Mouse (Mus musculus) forebrain, embryonic 14.5 days (tissue): ENCODE measurements around the gene Rad54l2. TPM values are rescaled to one million over a fixed set of nuclear protein-coding genes. Genes with fewer than 3 reads are reported as not detected.

ENCODE experiments used
- ATAC-seq: fragments of 200-750 bp; cut with Nextera tagmentation; 2 replicates; pipeline ENCODE4 v1.8.0; 2017; ENCODE audit warnings: mild to moderate bottlenecking, moderate library complexity
- DNase-seq: peaks from one replicate; pipeline ENCODE4 v3.0.0-alpha.2; 2015; ENCODE audit warnings: low spot score
- H3K27ac ChIP-seq: fragments of 300-500 bp; sonication (generic); 2 replicates; pipeline ENCODE4 v1.5.1; 2014; ENCODE audit warnings: low read depth, mild to moderate bottlenecking, control low read depth, low read length, moderate library complexity
- H3K27me3 ChIP-seq: fragments of 300-500 bp; sonication (generic); replicated peaks from 2 replicates; pipeline ENCODE4 v1.6.1; 2014; ENCODE audit warnings: low read length, control low read depth, mixed read lengths; ENCODE audit not compliant: control insufficient read depth, insufficient read depth
- H3K36me3 ChIP-seq: fragments of 300-500 bp; sonication (generic); 2 replicates; pipeline ENCODE4 v1.6.1; 2014; ENCODE audit warnings: low read length, control low read depth; ENCODE audit not compliant: control insufficient read depth, insufficient read depth
- H3K4me1 ChIP-seq: fragments of 300-500 bp; sonication (generic); 2 replicates; pipeline ENCODE4 v1.6.1; 2014; ENCODE audit warnings: antibody characterized with exemption, low read length, control low read depth; ENCODE audit not compliant: control insufficient read depth, insufficient read depth
- H3K4me2 ChIP-seq: fragments of 300-500 bp; sonication (generic); 2 replicates; pipeline ENCODE4 v1.6.1; 2014; ENCODE audit warnings: mild to moderate bottlenecking, control low read depth, low read length
- H3K4me3 ChIP-seq: fragments of 300-500 bp; sonication (generic); 2 replicates; pipeline ENCODE4 v1.5.1; 2014; ENCODE audit warnings: low read depth, low read length, control low read depth
- H3K9ac ChIP-seq: fragments of 300-500 bp; sonication (generic); 2 replicates; pipeline ENCODE4 v1.6.1; 2014; ENCODE audit warnings: mild to moderate bottlenecking, low read length, control low read depth, moderate library complexity
- H3K9me3 ChIP-seq: fragments of 300-500 bp; sonication (generic); replicated peaks from 2 replicates; pipeline ENCODE4 v1.6.1; 2016; ENCODE audit warnings: low read length, control low read depth, mixed read lengths; ENCODE audit not compliant: control insufficient read depth
- WGBS: fragments of 180-500 bp; shearing (Covaris S2); extraction: QIAGEN DNeasy Blood & Tissue Kit; methylation state at CpG from one replicate; pipeline ENCODE4 v1.1.7; 2014; 5-methylcytosine and 5-hydroxymethylcytosine counted together
- polyA plus RNA-seq: library from polyadenylated mRNA; unstranded; fragments of >200 nt; fragmentation: Nextera tagmentation; extraction: Ambion mirVana; gene quantifications from 2 replicates; pipeline ENCODE4 v1.2.1, GENCODE M21; 2014

The Rad54l2 gene
- polyA plus RNA-seq, 1 experiment from 2014 or later = 5.3 TPM

GRCm38 (mm10) chr9:106770216-106770615, 18.8 kb downstream of the Rad54l2 start:
- Histone ChIP-seq H3K9me3 (no peaks in the 10 kb centered on the region), H3K4me1 (no peaks in the 10 kb centered on the region), H3K9ac (no peak overlapping the region), H3K4me3 (no peak overlapping the region), H3K27ac (no peak overlapping the region), H3K36me3 (no peaks in the 10 kb centered on the region), H3K4me2 (no peak overlapping the region), H3K27me3 (no peaks in the 10 kb centered on the region)
- ATAC-seq (no peak), DNase-seq (no peak)
- 95% methylated on average over 3 of the region's 3 CpGs for WGBS

- DNase-seq = no peak
- H3K9ac ChIP-seq = no peak overlapping the region
- H3K9me3 ChIP-seq = no peaks in the 10 kb centered on the region
- 93% methylated on average over 5 of the region's 5 CpGs for WGBS
- no peak for ATAC-seq
- H3K36me3 ChIP-seq = no peaks in the 10 kb centered on the region
- no peak overlapping the region for H3K27ac ChIP-seq
- no peak overlapping the region for H3K4me2 ChIP-seq
- H3K4me3 ChIP-seq = no peak overlapping the region
- H3K27me3 ChIP-seq = no peaks in the 10 kb centered on the region
- no peaks in the 10 kb centered on the region for H3K4me1 ChIP-seq
These were observed 19.2 kb downstream of the Rad54l2 start for GRCm38 (mm10) chr9:106769781-106770180.

- Histone ChIP-seq H3K4me1 (no peaks in the 10 kb centered on the region), H3K9me3 (no peaks in the 10 kb centered on the region), H3K27me3 (no peaks in the 10 kb centered on the region), H3K27ac (no peak overlapping the region), H3K4me3 (no peak overlapping the region), H3K4me2 (no peak overlapping the region), H3K9ac (no peak overlapping the region), H3K36me3 (peaks cover 16% of the 10 kb centered on the region; the same call in 1 of the 2 replicates)
- ATAC-seq = no peak
- WGBS = 93% methylated on average over 9 of the region's 9 CpGs
- DNase-seq = no peak
These were observed 32.6 kb downstream of the Rad54l2 start for GRCm38 (mm10) chr9:106756421-106756820.

DNA sequence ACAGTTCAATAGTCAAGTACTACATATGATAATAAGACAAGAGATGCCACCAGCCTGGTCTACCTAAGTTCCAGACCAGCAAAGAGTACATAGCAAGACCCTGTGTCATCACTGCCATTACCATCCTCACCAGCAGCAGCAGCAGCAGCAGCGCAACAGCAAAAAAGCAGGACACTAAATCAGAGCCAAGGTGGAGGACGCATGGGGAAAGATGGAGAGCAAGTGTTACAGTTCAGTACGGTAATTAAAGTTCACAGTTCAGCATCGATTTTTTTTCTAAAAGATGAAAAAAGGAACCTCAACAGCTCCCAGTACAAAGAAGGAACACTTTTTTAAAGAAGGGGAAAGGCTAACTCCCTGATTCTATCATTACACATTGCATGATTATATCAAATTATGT, 33.2 kb downstream of the Rad54l2 start:
- Histone ChIP-seq H3K9ac (no peak overlapping the region), H3K27me3 (no peaks in the 10 kb centered on the region), H3K4me3 (no peak overlapping the region), H3K9me3 (no peaks in the 10 kb centered on the region), H3K4me2 (no peak overlapping the region), H3K27ac (no peak overlapping the region), H3K4me1 (no peaks in the 10 kb centered on the region), H3K36me3 (peaks cover 16% of the 10 kb centered on the region; the same call in 1 of the 2 replicates)
- 91% methylated on average over 4 of the region's 4 CpGs for WGBS
- no peak for DNase-seq
- ATAC-seq = no peak

DNA sequence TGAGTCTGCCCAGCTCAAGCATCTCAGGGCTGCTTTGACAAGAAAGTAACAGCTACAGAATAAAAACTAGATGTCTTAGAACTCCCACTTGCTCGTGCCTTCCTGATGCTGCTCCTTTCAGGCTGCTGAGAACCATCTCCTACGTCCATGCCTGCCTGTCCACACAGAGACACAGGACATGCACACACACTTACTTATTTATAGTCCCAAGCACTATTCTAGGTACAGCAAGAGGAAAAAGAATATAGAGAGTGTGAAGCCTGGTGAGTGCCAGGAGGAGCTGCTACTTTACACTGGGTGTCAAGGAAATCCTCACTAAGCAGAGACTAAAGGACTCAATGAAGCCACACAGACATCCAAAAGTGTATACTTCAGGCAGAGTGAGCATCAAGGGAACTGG, 34.7 kb downstream of the Rad54l2 start:
- peaks cover 16% of the 10 kb centered on the region; the same call in 1 of the 2 replicates for H3K36me3 ChIP-seq
- H3K9me3 ChIP-seq = no peaks in the 10 kb centered on the region
- 93% methylated on average over 2 of the region's 2 CpGs for WGBS
- no peak overlapping the region for H3K4me2 ChIP-seq
- ATAC-seq (no peak), DNase-seq (no peak)
- no peak overlapping the region for H3K4me3 ChIP-seq
- H3K9ac ChIP-seq = no peak overlapping the region
- no peaks in the 10 kb centered on the region for H3K4me1 ChIP-seq
- H3K27ac ChIP-seq = no peak overlapping the region
- no peaks in the 10 kb centered on the region for H3K27me3 ChIP-seq

- Histone ChIP-seq H3K4me3 (no peak overlapping the region), H3K9ac (no peak overlapping the region), H3K9me3 (no peaks in the 10 kb centered on the region), H3K4me1 (no peaks in the 10 kb centered on the region), H3K27ac (no peak overlapping the region), H3K36me3 (peaks cover 16% of the 10 kb centered on the region; the same call in 1 of the 2 replicates), H3K27me3 (no peaks in the 10 kb centered on the region), H3K4me2 (no peak overlapping the region)
- WGBS = 93% methylated on average over 5 of the region's 5 CpGs
- DNase-seq (no peak), ATAC-seq (no peak)
These were observed 36.9 kb downstream of the Rad54l2 start for GRCm38 (mm10) chr9:106752135-106752534.

- Histone ChIP-seq H3K4me3 (no peak overlapping the region), H3K27ac (no peak overlapping the region), H3K27me3 (no peaks in the 10 kb centered on the region), H3K4me1 (no peaks in the 10 kb centered on the region), H3K9me3 (no peaks in the 10 kb centered on the region), H3K4me2 (no peak overlapping the region), H3K36me3 (no peaks in the 10 kb centered on the region), H3K9ac (no peak overlapping the region)
- DNase-seq (no peak), ATAC-seq (no peak)
- WGBS = 100% methylated on average over 1 of the region's 1 CpGs
These were observed 49.0 kb downstream of the Rad54l2 start for GRCm38 (mm10) chr9:106739962-106740361.

GRCm38 (mm10) chr9:106739056-106739455, 49.9 kb downstream of the Rad54l2 start:
- H3K27ac ChIP-seq = no peak overlapping the region
- no peaks in the 10 kb centered on the region for H3K4me1 ChIP-seq
- H3K27me3 ChIP-seq = no peaks in the 10 kb centered on the region
- no peak overlapping the region for H3K4me3 ChIP-seq
- DNase-seq = no peak
- H3K36me3 ChIP-seq = no peaks in the 10 kb centered on the region
- no peak for ATAC-seq
- H3K9me3 ChIP-seq = no peaks in the 10 kb centered on the region
- no peak overlapping the region for H3K9ac ChIP-seq
- H3K4me2 ChIP-seq = no peak overlapping the region
- 92% methylated on average over 1 of the region's 1 CpGs for WGBS

DNA sequence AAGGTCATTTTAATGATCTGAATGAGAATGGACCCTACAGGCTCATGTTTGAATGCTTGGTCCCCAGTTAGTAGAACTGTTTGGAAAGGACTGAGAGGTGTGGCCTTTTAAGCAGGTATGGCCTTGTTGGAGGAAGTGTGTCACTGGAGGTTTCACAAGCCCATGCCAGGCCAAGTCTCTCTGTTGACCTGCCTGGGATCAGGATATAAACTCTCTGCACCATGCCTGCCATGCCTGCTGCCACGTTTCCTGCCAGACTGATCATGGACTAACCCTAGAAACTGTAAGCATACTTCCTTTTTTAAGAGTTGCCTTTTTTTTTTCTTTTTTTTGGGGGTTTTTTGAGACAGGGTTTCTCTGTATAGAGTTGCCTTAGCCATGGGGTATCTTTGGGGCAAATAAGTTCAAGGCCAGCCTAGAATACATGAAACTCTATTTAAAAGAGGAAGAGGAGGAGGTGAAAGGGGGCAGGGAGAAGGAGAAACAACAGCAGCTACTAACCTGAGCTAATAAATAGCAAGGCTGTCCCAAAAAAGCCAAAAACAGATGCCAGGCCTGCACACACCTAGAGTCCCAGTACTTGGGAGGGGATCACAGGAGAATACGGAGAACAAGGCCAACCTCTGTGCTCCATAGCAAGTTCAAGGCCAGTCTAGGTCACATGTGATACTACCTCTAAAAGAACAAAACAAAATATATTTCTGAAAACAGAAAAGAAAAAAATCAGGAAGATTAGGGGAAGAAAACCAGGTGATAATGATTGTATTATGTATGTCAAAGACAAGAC, 50.6 kb downstream of the Rad54l2 start:
- Histone ChIP-seq H3K4me2 (no peak overlapping the region), H3K36me3 (no peaks in the 10 kb centered on the region), H3K27ac (no peak overlapping the region), H3K27me3 (no peaks in the 10 kb centered on the region), H3K4me1 (no peaks in the 10 kb centered on the region), H3K4me3 (no peak overlapping the region), H3K9me3 (no peaks in the 10 kb centered on the region), H3K9ac (no peak overlapping the region)
- 94% methylated on average over 2 of the region's 2 CpGs for WGBS
- DNase-seq (no peak), ATAC-seq (no peak)
